Mouse (Mus musculus) heart, adult 2 months (tissue): ENCODE results near the gene Tgm2.

ENCODE experiments used
- EP300 ChIP-seq: fragments of 200-500 bp; IDR thresholded peaks from 2 replicates; pipeline ENCODE4 v1.6.1; 2011; ENCODE audit warnings: low read depth, low read length, control low read depth; ENCODE audit not compliant: insufficient read depth
- POLR2A ChIP-seq: fragments of 200-500 bp; IDR thresholded peaks from 2 replicates; pipeline ENCODE4 v1.6.1; 2011; ENCODE audit warnings: mild to moderate bottlenecking, low read depth, low read length, control low read depth; ENCODE audit not compliant: insufficient read depth

GRCm38 (mm10) chr2:158066456-158066855, 79.8 kb downstream of the Tgm2 start:
- TF ChIP-seq EP300 (no peak), POLR2A (no peak)
